Mouse (Mus musculus): ENCODE measurements around the gene Ccdc124. TPM values are rescaled to one million over a fixed set of nuclear protein-coding genes. Genes with fewer than 3 reads are reported as not detected.

The Ccdc124 gene
- polyA plus RNA-seq, 1 experiment from 2014 or later: 97.3 TPM

DNA sequence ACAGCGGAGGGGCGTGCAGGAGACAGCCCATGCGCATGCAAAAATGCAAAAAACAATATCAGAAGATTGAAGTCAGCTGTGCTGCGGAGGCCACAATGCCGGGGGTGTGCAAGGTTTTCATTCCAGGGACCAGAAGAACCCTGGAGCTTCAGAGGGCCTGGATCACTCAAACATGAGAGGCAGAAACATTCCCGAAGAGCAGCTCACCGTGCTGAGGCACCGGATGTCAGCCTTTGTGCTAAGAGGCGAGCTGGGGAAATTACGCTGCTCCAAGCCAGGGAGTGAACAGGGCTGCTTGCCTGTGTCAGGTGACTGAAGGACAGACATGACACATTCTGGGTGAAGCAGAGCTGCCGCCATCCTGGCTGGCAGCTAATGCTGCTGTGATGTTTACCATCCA lies 6.8 kb upstream of the Ccdc124 start:
- peak overlapping the region; percentile 22; the same call in 1 of the 2 replicates for H3K27ac ChIP-seq (ENCODE audit: low read depth)
- 27% methylated on average over 11 of the region's 11 CpGs for WGBS
- H3K4me3 ChIP-seq (ENCODE audit: low read depth, low read length): no peak overlapping the region
- H3K27me3 ChIP-seq (replicated peaks; ENCODE audit: control insufficient read depth, insufficient read depth, low read length): no peaks in the 10 kb centered on the region
- H3K4me2 ChIP-seq (ENCODE audit: low read length): no peak overlapping the region
- H3K9me3 ChIP-seq (ENCODE audit: control insufficient read depth, low read length): no peaks in the 10 kb centered on the region
- H3K4me1 ChIP-seq (replicated peaks; ENCODE audit: control insufficient read depth, insufficient read depth, low read length): no peaks in the 10 kb centered on the region
- no peak overlapping the region for H3K9ac ChIP-seq (ENCODE audit: low read length)
- DNase-seq (ENCODE audit: low spot score): no peak
- H3K36me3 ChIP-seq (ENCODE audit: control insufficient read depth, insufficient read depth, low read length): no peaks in the 10 kb centered on the region
- ATAC-seq (replicated peaks; ENCODE audit: low FRiP score, low TSS enrichment, low read depth): no peak

DNA sequence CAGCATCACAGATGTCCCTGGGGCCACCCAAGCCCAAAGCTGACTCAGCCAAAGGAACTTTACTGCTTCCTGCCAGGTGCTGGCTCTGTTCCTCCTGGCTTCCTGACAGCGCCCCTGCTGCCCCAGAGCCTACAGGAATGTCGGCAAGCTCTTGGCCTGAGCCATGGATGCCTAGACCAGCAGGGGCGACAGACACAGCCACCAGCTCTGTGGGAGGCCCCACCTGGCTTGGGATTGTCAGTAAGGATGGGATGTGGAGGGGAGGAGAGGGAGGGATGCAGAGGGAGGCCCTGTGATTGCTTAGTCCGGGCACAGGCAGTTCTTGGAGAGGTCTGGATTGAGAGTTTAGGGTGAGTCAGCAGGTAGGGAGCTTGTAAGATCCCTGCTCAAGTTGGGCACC lies 6.4 kb upstream of the Ccdc124 start:
- H3K9ac ChIP-seq (ENCODE audit: low read length): no peak overlapping the region
- no peaks in the 10 kb centered on the region for H3K4me1 ChIP-seq (replicated peaks; ENCODE audit: control insufficient read depth, insufficient read depth, low read length)
- DNase-seq (ENCODE audit: low spot score) (no peak), ATAC-seq (replicated peaks; ENCODE audit: low FRiP score, low TSS enrichment, low read depth) (no peak)
- H3K9me3 ChIP-seq (ENCODE audit: control insufficient read depth, low read length): no peaks in the 10 kb centered on the region
- H3K27me3 ChIP-seq (replicated peaks; ENCODE audit: control insufficient read depth, insufficient read depth, low read length): no peaks in the 10 kb centered on the region
- 8% methylated on average over 4 of the region's 4 CpGs for WGBS
- H3K27ac ChIP-seq (ENCODE audit: low read depth): peak overlapping the region; percentile 22; the same call in 1 of the 2 replicates
- H3K4me3 ChIP-seq (ENCODE audit: low read depth, low read length): no peak overlapping the region
- H3K36me3 ChIP-seq (ENCODE audit: control insufficient read depth, insufficient read depth, low read length): no peaks in the 10 kb centered on the region
- H3K4me2 ChIP-seq (ENCODE audit: low read length): no peak overlapping the region

DNA sequence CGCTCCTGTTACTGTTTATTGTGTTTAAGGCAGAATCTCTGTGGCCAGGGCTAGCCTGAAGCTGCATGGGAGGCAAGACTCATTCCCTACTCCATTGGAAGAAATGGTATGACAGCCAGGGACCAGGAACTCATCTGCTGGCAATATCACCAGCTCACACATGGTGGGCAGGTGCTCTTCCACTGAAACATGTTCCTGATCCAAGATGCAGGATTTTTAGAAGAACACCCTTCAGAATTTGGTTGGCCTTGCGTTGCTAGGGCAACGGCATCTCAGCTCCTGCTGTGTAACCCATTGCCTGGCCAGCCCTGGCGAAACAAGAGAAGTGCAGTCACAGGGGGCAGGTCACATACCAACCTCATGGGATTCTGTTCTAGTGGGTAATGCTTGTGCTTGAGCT lies 5.8 kb upstream of the Ccdc124 start:
- ATAC-seq (replicated peaks; ENCODE audit: low FRiP score, low TSS enrichment, low read depth) (no peak), DNase-seq (ENCODE audit: low spot score) (no peak)
- Histone ChIP-seq H3K4me3 (ENCODE audit: low read depth, low read length) (no peak overlapping the region), H3K4me1 (replicated peaks; ENCODE audit: control insufficient read depth, insufficient read depth, low read length) (no peaks in the 10 kb centered on the region), H3K9ac (ENCODE audit: low read length) (no peak overlapping the region), H3K36me3 (ENCODE audit: control insufficient read depth, insufficient read depth, low read length) (no peaks in the 10 kb centered on the region), H3K4me2 (ENCODE audit: low read length) (no peak overlapping the region), H3K9me3 (ENCODE audit: control insufficient read depth, low read length) (no peaks in the 10 kb centered on the region), H3K27me3 (replicated peaks; ENCODE audit: control insufficient read depth, insufficient read depth, low read length) (no peaks in the 10 kb centered on the region), H3K27ac (ENCODE audit: low read depth) (no peak overlapping the region)
- WGBS: 58% methylated on average over 4 of the region's 4 CpGs

DNA sequence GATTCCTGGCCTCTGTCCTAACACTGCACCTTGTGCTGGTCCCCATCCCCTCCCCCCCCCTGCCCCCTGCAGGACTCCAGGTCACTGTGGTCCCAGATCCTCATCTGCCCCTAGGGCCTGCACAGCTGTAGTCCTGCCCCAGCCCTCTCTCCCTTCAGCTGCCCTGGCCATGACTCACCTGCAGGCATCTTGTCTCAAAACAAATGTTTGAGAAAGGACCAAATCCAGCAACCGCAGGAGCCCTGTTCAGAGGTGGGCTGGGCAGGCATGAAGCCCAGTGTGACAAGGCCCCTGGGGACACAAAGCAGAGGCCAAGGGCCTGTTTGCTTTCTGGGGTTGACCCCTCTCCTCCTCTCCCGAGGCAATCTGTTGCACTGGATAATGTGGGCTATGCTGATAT lies 4.4 kb upstream of the Ccdc124 start:
- no peaks in the 10 kb centered on the region for H3K36me3 ChIP-seq (ENCODE audit: control insufficient read depth, insufficient read depth, low read length)
- no peak for ATAC-seq (replicated peaks; ENCODE audit: low FRiP score, low TSS enrichment, low read depth)
- WGBS: 45% methylated on average over 2 of the region's 2 CpGs

DNA sequence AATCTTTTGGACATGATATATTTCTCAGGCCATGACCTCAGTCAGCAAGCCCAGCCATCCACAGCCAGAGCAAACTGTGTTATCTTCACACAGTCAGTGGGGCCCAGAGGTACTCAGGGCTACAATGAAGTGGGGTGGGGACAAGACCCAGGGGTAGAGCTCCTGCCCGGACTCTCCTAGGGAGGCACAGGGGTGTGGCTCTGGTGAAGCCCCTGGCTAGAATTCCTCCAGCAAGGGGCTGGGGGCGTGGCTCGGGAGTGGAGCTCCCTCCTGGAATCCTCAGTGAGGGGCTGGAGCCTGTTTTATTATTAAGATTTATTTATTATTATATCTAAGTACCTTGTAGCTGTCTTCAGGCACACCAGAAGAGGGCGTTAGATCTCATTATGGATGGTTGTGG lies 2.6 kb upstream of the Ccdc124 start:
- no peak for DNase-seq (ENCODE audit: low spot score)
- Histone ChIP-seq H3K4me2 (ENCODE audit: low read length) (no peak overlapping the region), H3K9ac (ENCODE audit: low read length) (no peak overlapping the region), H3K4me3 (ENCODE audit: low read depth, low read length) (no peak overlapping the region), H3K4me1 (replicated peaks; ENCODE audit: control insufficient read depth, insufficient read depth, low read length) (no peaks in the 10 kb centered on the region; the same call in none of the 2 replicates), H3K9me3 (ENCODE audit: control insufficient read depth, low read length) (no peaks in the 10 kb centered on the region), H3K27ac (ENCODE audit: low read depth) (no peak overlapping the region), H3K27me3 (replicated peaks; ENCODE audit: control insufficient read depth, insufficient read depth, low read length) (no peaks in the 10 kb centered on the region), H3K36me3 (ENCODE audit: control insufficient read depth, insufficient read depth, low read length) (no peaks in the 10 kb centered on the region)
- no peak for ATAC-seq (replicated peaks; ENCODE audit: low FRiP score, low TSS enrichment, low read depth)
- 44% methylated on average over 4 of the region's 4 CpGs for WGBS

More for the DNA sequence above, 4.4 kb upstream of the Ccdc124 start:
- Histone ChIP-seq H3K4me3 (ENCODE audit: low read depth, low read length) (no peak overlapping the region), H3K27me3 (replicated peaks; ENCODE audit: control insufficient read depth, insufficient read depth, low read length) (no peaks in the 10 kb centered on the region), H3K4me1 (replicated peaks; ENCODE audit: control insufficient read depth, insufficient read depth, low read length) (no peaks in the 10 kb centered on the region), H3K9me3 (ENCODE audit: control insufficient read depth, low read length) (no peaks in the 10 kb centered on the region), H3K27ac (ENCODE audit: low read depth) (no peak overlapping the region), H3K4me2 (ENCODE audit: low read length) (no peak overlapping the region), H3K9ac (ENCODE audit: low read length) (no peak overlapping the region)
- no peak for DNase-seq (ENCODE audit: low spot score)

DNA sequence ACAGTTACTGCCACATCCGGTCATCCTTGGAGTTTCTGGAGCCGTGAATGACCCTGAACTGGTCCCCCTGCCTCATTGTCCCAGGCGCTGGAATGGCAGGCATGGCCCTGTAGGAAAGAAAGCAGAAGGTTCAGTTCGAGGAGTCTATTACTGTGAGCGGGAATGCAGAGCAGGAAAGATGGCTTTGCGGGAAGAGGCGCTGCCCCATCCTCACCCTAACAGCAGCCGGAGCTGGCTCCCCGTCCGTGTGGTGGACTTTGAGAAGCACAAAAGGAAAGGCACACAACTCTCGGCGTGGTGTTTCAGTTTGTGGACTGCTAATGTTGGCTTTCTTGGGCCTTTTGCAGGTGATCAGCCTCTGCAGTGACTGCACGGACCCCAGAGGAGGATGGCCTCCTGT lies 706 bp upstream of the Ccdc124 start:
- no peak overlapping the region for H3K4me2 ChIP-seq (ENCODE audit: low read length)
- no peak overlapping the region for H3K4me3 ChIP-seq (ENCODE audit: low read depth, low read length)
- WGBS: 93% methylated on average over 13 of the region's 13 CpGs
- H3K4me1 ChIP-seq (replicated peaks; ENCODE audit: control insufficient read depth, insufficient read depth, low read length): peaks cover under 1% of the 10 kb centered on the region
- DNase-seq (ENCODE audit: low spot score) (no peak), ATAC-seq (replicated peaks; ENCODE audit: low FRiP score, low TSS enrichment, low read depth) (no peak)
- no peak overlapping the region for H3K27ac ChIP-seq (ENCODE audit: low read depth)
- H3K9ac ChIP-seq (ENCODE audit: low read length): no peak overlapping the region
- H3K36me3 ChIP-seq (ENCODE audit: control insufficient read depth, insufficient read depth, low read length): no peaks in the 10 kb centered on the region
- no peaks in the 10 kb centered on the region for H3K9me3 ChIP-seq (ENCODE audit: control insufficient read depth, low read length)
- no peaks in the 10 kb centered on the region for H3K27me3 ChIP-seq (replicated peaks; ENCODE audit: control insufficient read depth, insufficient read depth, low read length)

DNA sequence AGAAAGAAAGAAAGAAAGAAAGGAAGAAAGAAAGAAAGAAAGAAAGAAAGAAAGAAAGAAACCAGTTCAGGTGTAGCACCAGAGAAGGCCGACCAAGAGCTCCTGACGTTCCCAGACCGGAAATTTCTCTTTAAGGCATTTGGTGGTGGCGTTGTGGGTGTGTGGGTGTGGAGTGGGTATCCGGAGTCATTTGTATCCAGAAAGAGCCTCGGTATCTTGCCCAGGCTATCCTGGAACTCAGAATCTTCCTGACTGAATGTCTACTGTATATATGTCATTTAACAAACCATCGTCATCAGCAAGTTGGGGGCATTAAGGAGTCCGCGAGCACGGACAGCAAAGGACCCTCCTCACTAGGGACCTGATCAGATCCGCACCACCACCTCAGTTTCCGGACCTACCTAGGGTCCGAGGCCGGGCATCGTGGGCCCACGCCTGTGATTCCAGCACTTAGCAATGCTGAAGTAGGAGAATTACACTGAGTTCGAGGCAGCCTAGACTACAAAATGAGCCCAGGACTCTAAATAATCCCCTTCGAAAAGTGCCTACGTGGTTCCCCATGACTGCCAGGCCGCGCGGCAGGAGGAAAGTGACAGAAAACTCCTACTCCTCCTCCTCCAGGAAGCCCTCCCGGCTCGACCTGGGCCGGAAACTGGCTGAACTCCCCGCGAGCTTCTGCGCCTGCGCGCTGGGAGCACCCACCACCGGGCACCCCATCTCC lies 932 bp downstream of the Ccdc124 start:
- peaks cover 5% of the 10 kb centered on the region; the same call in 1 of the 2 replicates for H3K36me3 ChIP-seq (ENCODE audit: control insufficient read depth, insufficient read depth, low read length)
- ATAC-seq (replicated peaks; ENCODE audit: low FRiP score, low TSS enrichment, low read depth) (no peak), DNase-seq (ENCODE audit: low spot score) (no peak)
- peak overlapping the region; percentile 88 for H3K27ac ChIP-seq (ENCODE audit: low read depth)
- H3K9ac ChIP-seq (ENCODE audit: low read length): peak overlapping the region; percentile 78
- WGBS: 3% methylated on average over 31 of the region's 31 CpGs
- H3K27me3 ChIP-seq (replicated peaks; ENCODE audit: control insufficient read depth, insufficient read depth, low read length): no peaks in the 10 kb centered on the region
- peak overlapping the region; percentile 85 for H3K4me3 ChIP-seq (ENCODE audit: low read depth, low read length)
- H3K4me2 ChIP-seq (ENCODE audit: low read length): peak overlapping the region; percentile 94
- H3K4me1 ChIP-seq (replicated peaks; ENCODE audit: control insufficient read depth, insufficient read depth, low read length): peaks cover 14% of the 10 kb centered on the region
- H3K9me3 ChIP-seq (ENCODE audit: control insufficient read depth, low read length): no peaks in the 10 kb centered on the region

DNA sequence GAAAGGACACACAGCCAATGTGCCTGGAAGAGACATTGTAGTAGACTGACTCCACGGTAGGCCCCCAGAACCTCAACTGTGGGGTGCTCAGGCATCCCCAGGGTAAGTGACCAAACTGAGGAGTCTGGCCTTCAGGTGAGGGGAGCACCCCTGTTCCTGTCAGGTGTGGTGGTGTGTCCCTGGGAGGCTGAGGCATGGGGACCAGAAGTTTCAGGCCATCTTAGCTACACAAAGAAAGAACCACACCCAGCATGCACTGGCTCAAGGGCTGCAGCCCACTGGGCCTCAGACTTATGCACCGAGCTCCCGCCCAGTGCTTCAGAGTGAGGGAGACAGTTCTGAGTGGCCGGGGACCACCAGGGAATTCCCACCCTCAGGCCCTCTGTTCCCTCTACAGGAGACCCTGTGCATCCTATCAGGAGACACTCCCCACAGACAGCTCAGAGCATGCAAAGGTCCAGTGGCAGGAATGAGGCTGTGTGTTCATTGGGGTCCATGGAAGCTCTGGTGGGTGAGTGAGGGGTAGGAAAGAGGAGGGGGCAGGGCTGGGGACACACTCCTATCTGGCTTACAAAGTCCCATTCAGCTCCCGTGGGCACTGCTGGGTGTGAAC lies 2.4 kb downstream of the Ccdc124 start:
- Histone ChIP-seq H3K9ac (ENCODE audit: low read length) (no peak overlapping the region), H3K4me2 (ENCODE audit: low read length) (no peak overlapping the region), H3K36me3 (ENCODE audit: control insufficient read depth, insufficient read depth, low read length) (peaks cover 6% of the 10 kb centered on the region; the same call in 1 of the 2 replicates), H3K27ac (ENCODE audit: low read depth) (no peak overlapping the region), H3K27me3 (replicated peaks; ENCODE audit: control insufficient read depth, insufficient read depth, low read length) (no peaks in the 10 kb centered on the region), H3K4me1 (replicated peaks; ENCODE audit: control insufficient read depth, insufficient read depth, low read length) (peaks cover 16% of the 10 kb centered on the region), H3K9me3 (ENCODE audit: control insufficient read depth, low read length) (no peaks in the 10 kb centered on the region), H3K4me3 (ENCODE audit: low read depth, low read length) (no peak overlapping the region)
- DNase-seq (ENCODE audit: low spot score) (no peak), ATAC-seq (replicated peaks; ENCODE audit: low FRiP score, low TSS enrichment, low read depth) (no peak)
- 89% methylated on average over 5 of the region's 5 CpGs for WGBS
